Mouse (Mus musculus) heart, adult 8-10 months (tissue): Measurements from ENCODE around the gene C4bp. TPM values are rescaled to one million over a fixed set of nuclear protein-coding genes. Genes with fewer than 3 reads are reported as not detected.
"Not testable (repeated sequence)": the region's sequence is repeated elsewhere in the genome, so short reads cannot be mapped to it uniquely, and the experiment has no call there.

Experiments
- DNase-seq: peaks from one replicate; pipeline ENCODE4 v3.0.0; 2022; ENCODE audit warnings: low spot score
- total RNA-seq, 4 experiments: library from RNA; stranded (reverse); gene quantifications; 2 replicates each; pipeline ENCODE4 v1.2.4; 2022

Gene C4bp
- total RNA-seq, result not detected

DNA sequence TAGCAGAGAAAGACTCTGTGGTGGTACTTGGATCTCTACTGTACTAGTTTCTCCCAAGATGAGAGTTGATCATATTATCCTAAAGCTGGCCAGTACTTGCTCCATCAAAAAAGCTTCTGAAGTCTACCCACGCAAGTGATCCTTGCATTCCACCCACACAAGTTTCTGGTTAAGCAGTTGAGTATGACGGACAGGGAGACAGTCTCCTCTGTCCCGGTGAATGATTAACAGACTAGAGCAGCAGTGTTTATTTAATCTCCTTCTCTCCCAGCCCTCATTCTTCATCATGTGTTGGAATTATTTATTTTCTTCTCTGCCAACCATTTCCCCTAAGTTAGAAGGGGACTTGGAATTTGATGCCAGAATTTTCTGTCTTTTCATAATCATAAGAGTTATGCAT, at the start of gene C4bp:
Gene C4bp (minus strand): TSS at position 179 of the 400 bp plus-strand sequence.
- DNase-seq, result no peak

DNA sequence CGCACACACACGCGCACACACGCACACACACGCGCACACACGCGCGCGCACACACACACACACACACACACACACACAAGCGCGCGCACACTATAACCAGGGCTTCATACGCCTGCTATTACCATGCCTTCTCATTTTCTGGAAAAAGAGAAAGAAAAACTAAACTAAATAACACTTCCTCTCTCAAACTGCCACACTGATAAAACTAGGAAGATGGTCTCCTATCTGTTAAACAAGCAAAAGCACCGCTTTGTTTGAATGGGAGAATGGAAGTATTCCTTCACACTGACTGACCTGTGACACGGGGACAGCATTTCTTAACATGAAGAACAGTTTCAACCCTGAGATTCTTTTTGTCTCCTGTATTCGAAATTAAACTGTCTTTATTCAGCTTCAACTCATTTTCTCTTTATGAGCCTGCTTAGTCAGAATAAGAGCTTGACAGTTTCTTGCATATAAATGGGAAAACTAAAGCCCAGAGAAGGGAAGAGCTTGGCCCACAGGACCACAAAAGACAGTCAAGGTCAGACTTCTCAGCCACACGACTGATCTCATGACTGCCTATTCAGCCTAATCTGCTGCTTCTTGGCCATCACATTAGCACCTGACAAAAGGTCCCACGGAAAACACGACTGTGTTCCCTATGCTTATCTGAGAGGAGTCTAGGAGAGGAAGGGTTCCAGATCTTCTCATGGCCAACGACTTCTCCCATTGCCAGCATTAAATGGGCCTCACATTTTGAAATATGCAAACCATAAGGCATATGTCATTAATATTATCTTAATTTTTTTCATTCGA, 49.0 kb upstream of the C4bp start:
- peak; percentile 29 for DNase-seq

DNA sequence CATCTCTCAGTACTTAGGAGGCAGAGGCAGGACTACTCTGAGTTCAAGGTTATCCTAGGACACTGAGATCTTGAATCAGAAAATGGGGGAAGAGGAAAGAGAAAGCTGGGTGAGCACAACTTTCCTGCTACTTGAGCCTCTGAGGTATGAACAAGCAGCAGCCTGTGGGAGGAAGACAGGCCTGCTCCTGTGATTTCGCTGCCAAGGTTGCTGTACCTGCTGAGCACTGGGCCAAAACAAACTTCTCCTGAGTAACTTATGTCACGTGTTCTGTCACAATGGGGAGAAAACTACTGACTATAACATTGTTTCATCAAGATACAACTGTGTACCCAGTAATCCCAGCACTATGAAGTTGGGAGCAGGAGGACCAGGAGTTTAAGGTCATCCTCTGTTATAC, 42.2 kb upstream of the C4bp start:
- DNase-seq, result no peak

DNA sequence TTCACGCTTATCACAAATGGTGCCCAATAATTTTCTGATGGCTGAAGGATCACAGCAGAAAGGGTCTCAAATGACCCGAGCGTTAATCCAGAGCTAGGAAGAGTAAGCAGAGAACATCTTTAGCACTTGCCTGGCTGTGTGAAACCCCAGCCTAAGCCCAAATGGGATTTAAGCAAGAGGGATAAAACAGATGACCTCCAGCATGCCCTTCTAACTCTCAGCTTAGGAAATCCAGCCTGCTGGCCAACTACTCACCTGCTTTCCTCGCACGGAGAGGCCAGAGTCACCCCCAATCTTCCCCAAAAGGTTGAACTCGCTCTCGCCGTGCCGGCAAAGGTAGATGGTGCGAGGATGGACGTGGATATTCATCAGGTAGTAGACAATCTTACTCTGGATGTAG, 40.5 kb upstream of the C4bp start:
- DNase-seq, result no peak

DNA sequence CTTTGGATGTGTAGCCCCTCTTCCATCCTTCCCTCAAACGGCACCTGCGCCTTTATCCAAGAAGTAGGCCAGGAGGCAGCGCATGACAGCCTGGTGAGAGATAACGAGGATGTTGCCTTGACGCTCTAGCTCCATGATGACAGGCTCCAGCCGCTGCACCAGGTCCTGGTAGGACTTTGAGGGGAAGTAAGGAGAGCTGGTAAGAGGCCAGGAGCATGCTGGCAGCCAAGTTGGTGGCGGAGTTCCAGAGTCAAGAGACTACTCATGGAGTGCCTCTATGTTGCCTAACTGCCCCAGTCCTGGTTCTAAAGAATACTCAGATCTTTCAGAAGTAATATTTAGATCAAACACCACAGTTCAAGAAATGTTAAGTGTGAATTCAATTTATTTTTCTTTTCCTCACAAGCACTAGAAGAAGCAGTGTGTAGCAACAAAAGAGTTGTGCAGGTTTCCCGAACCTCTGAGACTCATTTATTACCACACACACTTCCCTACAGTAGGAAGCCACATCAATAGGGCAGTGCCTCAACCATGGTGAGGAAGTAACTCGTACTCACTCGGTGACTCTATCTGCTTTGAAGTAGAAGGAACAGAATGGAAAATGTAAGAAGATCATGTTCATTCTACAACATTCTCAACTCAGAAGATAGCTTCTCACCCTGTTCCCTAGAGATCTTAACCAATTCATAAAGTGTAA, 38.7 kb upstream of the C4bp start:
- peak; percentile 80 for DNase-seq

DNA sequence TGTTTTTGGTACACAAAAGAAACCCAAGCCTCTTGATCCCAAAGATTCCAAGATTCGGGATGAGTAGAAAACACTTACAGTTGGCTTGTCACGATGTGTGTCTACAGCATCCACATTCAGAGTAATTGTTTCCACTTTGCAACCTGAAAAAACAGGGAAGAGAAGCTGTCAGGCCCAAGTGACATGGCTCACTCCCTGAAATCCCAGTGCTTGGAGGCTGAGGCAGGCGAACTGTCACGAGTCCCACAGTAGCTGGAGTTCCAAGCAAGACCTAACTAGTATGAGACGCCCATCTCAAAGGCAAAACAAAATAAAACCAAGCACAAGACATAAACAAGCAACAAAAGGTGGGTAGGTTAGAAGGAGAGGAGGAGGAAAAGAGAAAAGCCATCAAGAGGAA, 37.2 kb upstream of the C4bp start:
- DNase-seq, result no peak

DNA sequence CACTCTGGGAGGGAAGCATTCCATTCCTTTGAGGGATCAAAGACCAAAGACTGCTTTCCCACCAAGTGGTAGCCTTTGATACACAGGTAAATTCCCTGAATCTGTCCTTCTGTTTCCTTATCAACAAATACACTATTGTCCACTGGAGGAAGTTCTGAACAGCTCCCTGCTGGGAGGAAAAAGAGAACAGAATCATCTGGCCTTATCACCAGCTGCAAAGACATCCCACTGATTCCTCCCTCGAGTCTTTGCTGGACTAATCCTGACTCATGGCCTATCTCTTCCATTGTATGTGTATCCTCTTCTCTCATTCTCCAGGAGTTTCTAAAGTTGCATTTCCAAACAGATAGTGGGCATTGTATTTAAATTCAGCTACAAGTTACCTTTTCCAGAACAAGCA, 22.5 kb upstream of the C4bp start:
- DNase-seq, result no peak

DNA sequence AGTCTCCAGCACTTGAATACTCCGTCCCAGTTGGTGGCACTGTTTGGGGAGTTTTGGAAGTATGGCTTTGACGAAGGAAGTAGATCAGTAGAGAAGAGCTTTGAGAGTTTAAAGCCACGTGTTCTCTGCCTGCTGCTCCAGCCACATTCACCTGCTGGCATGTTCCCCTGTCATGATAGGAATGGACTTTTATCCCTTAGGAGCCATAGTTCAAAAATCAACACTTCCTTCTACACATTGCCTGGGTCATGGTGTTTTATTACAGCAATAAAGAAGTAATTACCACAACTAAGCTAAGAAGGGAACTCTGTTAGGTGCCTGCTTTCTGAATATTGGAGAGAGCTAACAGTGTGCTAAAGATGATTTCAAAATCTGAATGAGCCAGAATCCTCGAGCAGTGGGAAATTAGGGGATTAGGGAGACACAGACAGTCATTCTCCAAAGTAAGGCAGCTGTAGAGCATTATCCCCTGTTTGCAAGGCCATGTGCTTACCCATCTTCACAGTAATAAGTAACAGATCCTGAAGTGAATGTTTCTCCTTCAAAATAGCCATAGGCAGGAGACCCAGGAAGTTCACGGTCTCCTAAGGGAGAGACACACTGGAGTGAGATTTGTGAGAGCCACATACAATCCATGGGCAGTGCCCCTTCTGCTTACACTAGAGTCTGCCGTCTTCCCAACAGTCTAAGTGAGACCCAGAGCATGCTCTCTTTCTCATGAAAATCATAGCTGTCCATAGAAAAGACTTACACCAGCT, 20.4 kb upstream of the C4bp start:
- DNase-seq, result no peak

DNA sequence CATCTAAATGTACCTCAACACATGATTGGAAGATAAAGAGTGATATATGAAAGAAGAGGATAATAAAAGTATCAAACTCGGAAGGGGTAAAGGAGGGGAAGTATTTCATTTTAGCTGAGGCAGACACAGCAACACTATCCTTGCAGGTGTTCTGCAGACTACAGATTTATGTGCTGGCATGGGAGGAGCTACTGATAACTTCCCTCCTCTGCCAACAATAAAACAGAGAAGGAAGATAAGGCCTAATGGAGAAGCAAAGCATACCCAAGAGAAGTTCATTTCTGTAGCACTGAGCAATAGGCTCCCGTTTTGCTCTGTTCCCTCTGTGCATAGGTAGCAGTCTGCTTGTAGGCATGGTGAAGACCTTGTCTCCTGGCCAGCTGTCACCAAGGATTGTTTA, 19.6 kb upstream of the C4bp start:
- no peak for DNase-seq

DNA sequence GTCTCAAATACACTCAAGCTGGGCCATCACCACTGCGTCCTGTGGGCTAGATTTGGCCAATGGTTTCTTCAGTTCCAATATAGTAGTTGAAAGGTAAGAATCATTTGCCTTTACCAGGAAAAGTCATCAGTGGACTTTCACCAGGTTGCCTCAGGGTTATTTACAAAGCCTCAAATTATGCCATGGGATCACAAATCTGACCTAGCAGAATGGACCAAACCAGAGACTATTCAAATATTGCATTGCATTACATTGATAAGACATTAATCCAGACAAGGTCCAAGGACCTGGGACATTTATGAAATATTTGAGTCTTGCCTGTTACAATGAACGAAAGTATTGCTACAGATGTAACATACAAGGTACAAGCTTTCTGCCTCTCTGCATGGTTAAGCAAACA, 17.1 kb upstream of the C4bp start:
- no peak for DNase-seq

DNA sequence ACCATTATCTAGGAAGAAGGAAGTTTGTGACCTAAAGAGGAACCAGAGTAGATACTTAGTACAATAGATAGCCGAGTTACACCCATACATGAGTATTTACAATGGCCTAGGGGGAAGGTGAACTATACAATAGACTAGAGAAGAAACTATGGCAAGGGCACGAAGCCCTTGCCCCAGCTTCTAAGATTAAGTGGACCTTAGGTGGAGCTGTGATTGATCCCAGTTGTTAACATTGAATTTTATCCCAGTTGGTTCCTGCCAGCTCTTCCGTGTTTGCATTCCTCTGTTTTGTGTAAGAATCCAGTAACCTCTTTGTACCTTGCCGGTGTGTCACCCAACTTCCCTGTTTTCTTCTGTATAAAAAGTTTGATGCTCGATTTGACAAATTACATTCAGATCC, 2.1 kb upstream of the C4bp start:
- DNase-seq, result not testable (repeated sequence)

DNA sequence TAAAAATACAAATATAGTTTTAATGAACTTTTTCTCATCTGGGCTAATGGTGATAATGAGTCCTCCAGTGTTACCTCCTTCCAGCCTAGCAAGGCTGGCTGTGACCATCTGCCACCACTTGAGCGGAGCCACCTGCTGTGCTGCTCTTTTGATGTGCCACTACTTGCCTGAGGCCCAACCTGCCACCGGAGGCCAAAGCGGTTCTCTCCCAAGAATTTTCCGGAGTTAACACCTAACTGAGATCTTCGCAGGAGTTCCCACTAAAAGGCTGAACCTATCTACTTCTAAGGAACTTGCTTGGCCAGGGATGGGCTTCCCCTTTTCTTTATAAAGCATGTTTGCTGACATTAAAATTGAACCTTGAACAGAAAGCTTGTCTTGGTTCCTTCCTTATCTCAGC, 1.8 kb downstream of the C4bp start:
- DNase-seq, result not testable (repeated sequence)

DNA sequence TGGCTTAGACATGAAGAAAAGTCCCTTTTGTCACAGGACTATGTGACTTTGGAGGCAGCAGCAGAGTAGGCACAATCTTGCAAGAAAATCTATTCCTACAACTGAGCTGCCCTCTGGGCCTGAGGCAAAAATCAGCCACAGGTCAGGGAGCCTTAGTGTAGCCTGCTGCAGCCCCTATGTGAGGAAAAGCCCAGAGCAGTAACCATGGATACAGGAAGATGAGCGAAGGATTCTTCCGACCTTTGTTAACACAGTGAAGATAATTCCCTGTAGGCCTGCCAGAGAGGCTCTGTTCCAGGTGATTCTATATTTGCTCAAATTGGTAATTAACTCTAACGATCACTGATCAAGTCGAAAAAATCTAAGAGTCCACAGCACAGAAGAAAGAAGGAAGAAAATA, 17.3 kb downstream of the C4bp start:
- no peak for DNase-seq

DNA sequence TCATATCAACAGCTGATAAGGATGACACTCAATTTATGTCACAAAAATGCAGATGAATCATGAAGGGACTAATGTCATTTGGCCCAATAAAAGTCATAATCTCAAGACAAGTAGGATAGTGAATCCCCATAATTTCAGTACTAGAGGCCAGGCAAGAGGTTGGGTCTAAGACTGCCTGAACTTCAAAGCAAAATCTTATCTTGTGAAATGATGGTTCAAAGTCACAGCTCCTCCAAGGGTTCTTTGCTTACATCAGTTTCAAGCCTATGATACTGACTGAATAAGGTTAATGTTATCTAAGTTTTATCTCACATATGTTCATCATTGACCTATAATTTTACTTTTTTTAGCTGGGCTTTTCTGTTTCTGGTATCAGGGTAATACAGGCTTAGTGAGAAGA, 20.5 kb downstream of the C4bp start:
- DNase-seq, result no peak

DNA sequence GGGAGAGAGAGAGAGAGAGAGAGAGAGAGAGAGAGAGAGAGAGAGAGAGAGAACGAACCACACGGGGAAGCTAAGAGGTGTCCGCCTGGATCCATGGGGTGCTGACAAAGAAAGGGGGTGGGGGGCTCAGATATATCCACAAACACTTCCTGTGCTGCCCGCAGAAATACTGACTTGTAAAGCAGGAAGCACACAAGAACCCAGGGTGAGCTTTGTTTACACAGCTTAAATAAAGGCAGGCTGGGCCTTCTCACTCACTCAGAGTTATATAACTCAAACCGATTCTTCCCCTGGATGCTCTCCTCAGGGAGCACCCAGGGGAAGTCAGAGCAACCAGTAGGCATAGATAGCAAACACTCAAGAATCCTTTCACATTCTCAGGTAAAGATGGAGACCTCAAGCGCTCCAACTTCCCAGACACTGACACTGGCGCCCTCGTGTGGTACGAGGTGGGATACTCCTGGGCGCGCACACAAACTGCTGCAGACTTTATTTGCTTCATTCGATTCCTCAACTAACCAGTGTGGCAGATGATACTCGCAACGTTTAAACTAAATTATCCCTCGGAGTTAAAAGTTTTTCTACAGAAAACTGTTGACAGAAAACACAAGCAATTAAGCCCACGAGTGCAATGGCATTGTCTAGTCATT, 27.5 kb downstream of the C4bp start:
- peak; percentile 48 for DNase-seq

DNA sequence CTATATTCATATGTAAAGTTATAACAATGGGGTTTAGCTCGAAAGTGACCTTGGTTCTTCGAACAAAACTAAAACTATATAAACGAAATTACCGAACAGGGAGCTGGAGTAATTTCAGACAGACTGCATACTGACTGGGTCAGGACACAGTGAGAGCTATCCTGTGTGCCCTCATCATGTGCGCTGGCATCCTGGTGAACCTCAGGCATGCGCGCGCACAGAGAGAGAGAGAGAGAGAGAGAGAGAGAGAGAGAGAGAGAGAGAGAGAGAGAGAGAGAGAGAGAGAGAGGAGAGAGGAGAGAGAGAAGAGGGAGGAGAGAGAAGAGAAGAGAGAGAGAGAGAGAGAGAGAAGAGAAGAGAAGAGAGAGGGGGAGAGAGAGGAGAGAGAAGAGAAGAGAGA, 28.1 kb downstream of the C4bp start:
- no peak for DNase-seq

DNA sequence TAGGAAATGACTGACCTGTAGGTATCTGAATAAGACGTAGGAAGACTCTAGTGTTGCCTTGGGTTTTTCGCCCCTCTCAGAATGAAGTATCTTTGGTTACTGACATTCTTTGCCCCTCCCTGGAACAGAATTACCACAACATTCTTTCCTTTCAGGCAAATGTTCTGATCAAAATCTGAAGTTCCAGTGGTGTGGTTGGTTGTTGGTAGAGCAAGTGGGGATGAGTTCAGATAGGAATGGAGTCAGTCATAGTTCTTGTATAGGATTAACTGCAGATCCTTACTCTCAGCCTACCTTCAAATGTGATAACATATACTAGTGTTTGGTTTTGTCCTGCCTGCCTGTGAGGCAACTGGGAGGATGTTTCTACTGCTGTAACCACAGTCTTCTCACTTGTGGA, 31.9 kb downstream of the C4bp start, which contains the start of gene Zp3r:
Gene Zp3r (minus strand): TSS at position 101 of the 400 bp plus-strand sequence.
- no peak for DNase-seq

DNA sequence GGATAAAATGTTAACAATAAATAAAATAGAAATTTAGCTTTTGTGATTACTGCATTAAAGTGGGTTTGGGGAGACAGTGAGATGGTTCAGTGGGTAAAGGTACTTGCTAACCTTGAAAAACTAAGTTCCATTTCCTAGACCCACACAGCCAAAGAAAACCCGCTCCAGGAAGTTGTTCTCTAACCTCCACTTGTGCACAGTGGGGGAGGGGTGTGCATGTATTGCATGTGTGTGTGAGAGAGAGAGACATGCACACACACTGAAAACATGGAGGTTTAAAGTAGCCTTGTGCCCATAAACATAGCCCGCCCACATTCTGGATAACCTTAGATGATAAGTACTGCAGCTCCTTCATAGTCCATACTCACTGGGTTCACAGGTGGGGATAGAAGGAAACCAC, 65.1 kb downstream of the C4bp start:
- DNase-seq, result no peak

DNA sequence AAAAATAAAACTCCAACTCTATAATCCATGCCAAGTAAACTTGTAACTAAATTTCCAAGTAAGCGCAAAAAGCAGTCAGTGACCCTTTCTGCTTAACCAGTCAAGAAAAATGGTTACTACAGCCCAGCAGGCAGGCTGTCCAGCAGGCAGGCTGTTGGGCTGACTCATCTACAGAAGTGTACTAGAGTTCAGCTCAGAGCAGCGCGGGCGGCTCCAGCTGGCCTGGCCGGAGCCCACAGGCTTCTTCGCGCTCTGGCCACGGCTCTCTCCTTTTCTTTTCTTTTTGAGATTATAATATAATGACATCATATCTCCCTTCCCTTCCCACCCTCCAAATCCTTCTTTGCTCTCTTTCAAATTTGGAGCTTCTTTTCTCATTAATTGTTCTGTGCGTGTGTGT, 72.8 kb downstream of the C4bp start:
- DNase-seq, result peak; percentile 13
